Mouse (Mus musculus): ENCODE data around the gene Sgcd. TPM values are rescaled to one million over a fixed set of nuclear protein-coding genes. Genes with fewer than 3 reads are reported as not detected.

The Sgcd gene
- polyA plus RNA-seq (2016; fragmentation: Nextera tagmentation; extraction: Ambion mirVana): 0.23 and 0.53 TPM in 2 replicates

DNA sequence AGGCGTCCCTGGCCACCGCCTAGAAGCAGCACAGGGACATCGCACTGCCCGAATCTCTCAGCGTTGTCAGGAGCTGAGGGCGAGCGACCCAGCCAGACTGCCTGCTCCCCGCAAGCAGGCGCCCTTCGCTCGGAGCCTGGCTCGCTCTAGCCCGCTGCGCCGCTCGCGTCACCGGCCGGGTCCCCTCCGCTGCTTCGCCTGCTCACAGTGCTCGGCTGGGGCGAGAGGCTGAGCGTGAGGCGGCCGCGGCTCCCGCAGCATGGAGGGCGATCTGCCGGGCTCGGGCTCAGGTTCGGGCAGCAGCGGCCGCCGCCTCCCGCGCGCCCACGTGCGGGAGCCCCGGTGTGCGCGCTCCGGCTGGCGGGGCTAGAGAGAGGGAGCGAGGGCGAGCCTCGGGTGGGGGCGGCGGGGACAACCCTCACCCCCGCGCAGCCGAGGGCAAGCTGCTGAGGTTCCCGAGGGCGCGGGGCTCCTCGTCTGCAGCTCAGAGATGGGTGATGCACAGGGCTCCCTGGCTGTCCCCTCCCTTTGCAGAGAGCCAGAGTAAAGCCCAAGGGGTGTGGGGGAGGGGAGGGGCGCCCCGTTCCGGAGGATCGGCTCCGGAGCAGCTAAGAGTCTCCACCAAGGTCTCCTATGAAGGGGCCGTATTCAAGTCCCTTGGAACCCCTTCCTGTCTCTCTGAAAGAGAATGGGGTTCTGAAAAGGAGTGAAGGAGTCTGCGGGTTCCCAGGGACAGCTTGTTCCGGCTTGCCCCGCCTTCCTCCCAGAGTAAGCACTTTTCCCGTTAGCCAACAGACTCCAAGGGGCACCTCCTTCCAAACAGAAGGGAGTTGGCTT, at the start of gene Sgcd:
Gene Sgcd, minus strand, starts transcription at position 273 of the 837 bp plus-strand sequence.
- under 1% methylated on average over 53 of the region's 67 CpGs for WGBS (ENCODE audit: insufficient replicate concordance)
- Histone ChIP-seq H3K9me3 (replicated peaks) (no peaks in the 10 kb centered on the region), H3K36me3 (no peaks in the 10 kb centered on the region), H3K4me3 (peak within 1 kb of the TSS; percentile 51), H3K4me2 (peak within 1 kb of the TSS; percentile 71), H3K4me1 (no peaks in the 10 kb centered on the region), H3K27ac (no peak within 1 kb of the TSS), H3K27me3 (replicated peaks) (peaks cover 50% of the 10 kb centered on the region), H3K9ac (0 out of 2 replicates have a peak within 1 kb of the TSS, but pooled peaks have one; percentile 27)
- no peak for ATAC-seq

DNA sequence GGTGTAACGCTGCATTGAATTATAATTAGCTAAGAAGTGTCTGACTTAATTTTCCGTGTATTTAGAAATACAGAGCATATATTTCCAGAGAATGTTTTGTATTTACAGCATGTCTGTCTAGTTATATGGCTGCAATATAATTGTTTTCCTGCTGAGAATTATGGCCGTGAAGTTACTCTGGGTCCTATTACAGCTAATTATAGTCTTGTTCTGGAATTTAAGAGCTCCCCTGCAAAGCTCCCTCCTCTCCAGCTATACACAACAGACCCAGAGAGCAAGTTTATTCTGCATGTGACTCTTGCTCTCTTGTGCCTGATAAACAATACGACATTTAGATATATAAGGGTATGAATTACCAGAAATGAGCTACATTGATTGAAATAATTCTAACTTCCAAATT, 49.3 kb upstream of the Sgcd start:
- no peak overlapping the region for H3K9ac ChIP-seq
- no peaks in the 10 kb centered on the region for H3K9me3 ChIP-seq (replicated peaks)
- no peaks in the 10 kb centered on the region for H3K27me3 ChIP-seq (replicated peaks)
- no peaks in the 10 kb centered on the region for H3K4me1 ChIP-seq
- 58% methylated on average over 4 of the region's 4 CpGs for WGBS (ENCODE audit: insufficient replicate concordance)
- no peak overlapping the region for H3K4me3 ChIP-seq
- H3K36me3 ChIP-seq: no peaks in the 10 kb centered on the region
- H3K27ac ChIP-seq: no peak overlapping the region
- no peak overlapping the region for H3K4me2 ChIP-seq
- ATAC-seq: no peak

DNA sequence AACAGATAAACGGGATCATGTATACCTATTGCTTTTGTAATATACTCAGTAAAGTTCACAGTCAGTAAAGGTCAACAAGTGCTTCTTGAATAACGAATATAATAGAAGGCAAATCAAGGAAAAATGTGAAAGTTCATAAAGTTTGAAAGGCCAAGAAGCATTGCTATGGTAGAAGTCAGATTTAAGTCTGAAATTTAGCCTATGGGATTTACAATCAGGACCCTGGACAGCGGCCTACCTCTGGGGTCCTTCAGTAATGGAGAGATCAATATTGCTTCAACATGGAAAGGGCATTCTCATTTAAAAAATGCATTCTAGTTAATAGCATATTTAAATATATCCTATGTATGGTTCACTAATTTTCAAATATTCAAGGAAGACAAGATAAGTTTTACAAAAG, 24.1 kb upstream of the Sgcd start:
- 32% methylated on average over 3 of the region's 3 CpGs for WGBS (ENCODE audit: insufficient replicate concordance)
- Histone ChIP-seq H3K4me1 (no peaks in the 10 kb centered on the region), H3K4me3 (no peak overlapping the region)

GRCm38 (mm10) chr11:47988333-47988696, 454 bp downstream of the Sgcd start:
- peak overlapping the region; percentile 51 for H3K4me3 ChIP-seq
- WGBS (ENCODE audit: insufficient replicate concordance): 0% methylated on average over 30 of the region's 31 CpGs
- H3K4me1 ChIP-seq: no peaks in the 10 kb centered on the region
- no peaks in the 10 kb centered on the region for H3K9me3 ChIP-seq (replicated peaks)
- H3K36me3 ChIP-seq: no peaks in the 10 kb centered on the region
- H3K27ac ChIP-seq: no peak overlapping the region
- H3K27me3 ChIP-seq (replicated peaks): peaks cover 50% of the 10 kb centered on the region
- peak overlapping the region; percentile 71 for H3K4me2 ChIP-seq
- 0 out of 2 replicates have a peak overlapping the region, but pooled peaks have one; percentile 27 for H3K9ac ChIP-seq
- ATAC-seq: no peak

More for the DNA sequence above, 24.1 kb upstream of the Sgcd start:
- Histone ChIP-seq H3K27ac (no peak overlapping the region), H3K9me3 (replicated peaks) (no peaks in the 10 kb centered on the region), H3K27me3 (replicated peaks) (no peaks in the 10 kb centered on the region), H3K36me3 (no peaks in the 10 kb centered on the region), H3K4me2 (no peak overlapping the region), H3K9ac (no peak overlapping the region)
- ATAC-seq: no peak

- Histone ChIP-seq H3K4me3 (peak overlapping the region; percentile 51; the same call in 1 of the 2 replicates), H3K4me1 (no peaks in the 10 kb centered on the region), H3K27ac (no peak overlapping the region), H3K9ac (no peak overlapping the region), H3K36me3 (no peaks in the 10 kb centered on the region), H3K4me2 (peak overlapping the region; percentile 71), H3K27me3 (replicated peaks) (peaks cover 50% of the 10 kb centered on the region), H3K9me3 (replicated peaks) (no peaks in the 10 kb centered on the region)
- 10% methylated on average over 12 of the region's 12 CpGs for WGBS (ENCODE audit: insufficient replicate concordance)
- ATAC-seq: no peak
Measured at GRCm38 (mm10) chr11:47987893-47988267, 889 bp downstream of the Sgcd start.

GRCm38 (mm10) chr11:47987251-47987892, 1.4 kb downstream of the Sgcd start:
- WGBS (ENCODE audit: insufficient replicate concordance): 51% methylated on average over 8 of the region's 8 CpGs
- no peak overlapping the region for H3K4me2 ChIP-seq

GRCm38 (mm10) chr11:47982152-47982551, 6.6 kb downstream of the Sgcd start:
- Histone ChIP-seq H3K9ac (no peak overlapping the region), H3K36me3 (no peaks in the 10 kb centered on the region), H3K4me1 (no peaks in the 10 kb centered on the region), H3K27ac (no peak overlapping the region), H3K4me3 (no peak overlapping the region), H3K27me3 (replicated peaks) (peaks cover 16% of the 10 kb centered on the region), H3K4me2 (no peak overlapping the region), H3K9me3 (replicated peaks) (no peaks in the 10 kb centered on the region)
- ATAC-seq: no peak
- 50% methylated on average over 1 of the region's 1 CpGs for WGBS (ENCODE audit: insufficient replicate concordance)

More at GRCm38 (mm10) chr11:47987251-47987892, 1.4 kb downstream of the Sgcd start:
- no peak overlapping the region for H3K9ac ChIP-seq
- no peaks in the 10 kb centered on the region for H3K36me3 ChIP-seq
- ATAC-seq: no peak
- H3K27me3 ChIP-seq (replicated peaks): peaks cover 50% of the 10 kb centered on the region
- no peak overlapping the region for H3K4me3 ChIP-seq
- no peak overlapping the region for H3K27ac ChIP-seq
- H3K9me3 ChIP-seq (replicated peaks): no peaks in the 10 kb centered on the region
- no peaks in the 10 kb centered on the region for H3K4me1 ChIP-seq

DNA sequence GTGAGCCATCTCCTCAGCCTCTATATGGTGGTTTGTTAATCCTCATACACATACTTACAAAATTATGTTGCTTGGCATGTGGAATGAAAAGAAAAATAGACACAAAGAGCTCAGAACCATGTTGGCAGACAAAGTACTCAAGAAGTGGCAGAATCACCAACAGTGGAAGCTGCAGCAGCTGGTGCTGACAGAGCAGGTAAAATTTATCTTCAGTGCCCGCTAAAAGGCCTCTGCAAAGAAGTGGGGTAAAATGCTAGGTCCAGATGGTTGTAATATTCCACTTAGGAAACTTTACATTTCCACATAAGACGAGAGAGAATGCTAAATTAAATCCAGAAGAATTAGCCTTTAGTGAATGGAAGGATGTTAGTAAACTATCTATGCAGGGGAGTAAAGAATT, 7.7 kb downstream of the Sgcd start:
- H3K27me3 ChIP-seq (replicated peaks): peaks cover 6% of the 10 kb centered on the region; the same call in 1 of the 2 replicates
- no peak overlapping the region for H3K9ac ChIP-seq
- no peaks in the 10 kb centered on the region for H3K4me1 ChIP-seq
- no peak for ATAC-seq
- WGBS (ENCODE audit: insufficient replicate concordance): 49% methylated on average over 2 of the region's 2 CpGs
- H3K4me2 ChIP-seq: no peak overlapping the region
- no peaks in the 10 kb centered on the region for H3K36me3 ChIP-seq
- H3K9me3 ChIP-seq (replicated peaks): no peaks in the 10 kb centered on the region
- H3K4me3 ChIP-seq: no peak overlapping the region
- H3K27ac ChIP-seq: no peak overlapping the region

- H3K27ac ChIP-seq: no peak overlapping the region
- H3K4me2 ChIP-seq: no peak overlapping the region
- WGBS (ENCODE audit: insufficient replicate concordance): 56% methylated on average over 3 of the region's 3 CpGs
- no peaks in the 10 kb centered on the region for H3K36me3 ChIP-seq
- H3K27me3 ChIP-seq (replicated peaks): no peaks in the 10 kb centered on the region
- no peak overlapping the region for H3K9ac ChIP-seq
- no peaks in the 10 kb centered on the region for H3K9me3 ChIP-seq (replicated peaks)
- no peak overlapping the region for H3K4me3 ChIP-seq
- no peaks in the 10 kb centered on the region for H3K4me1 ChIP-seq
- ATAC-seq: no peak
Measured at GRCm38 (mm10) chr11:47953291-47953690, 35.5 kb downstream of the Sgcd start.

- 77% methylated on average over 4 of the region's 4 CpGs for WGBS (ENCODE audit: insufficient replicate concordance)
- Histone ChIP-seq H3K27ac (no peak overlapping the region), H3K4me3 (no peak overlapping the region), H3K9ac (no peak overlapping the region), H3K27me3 (replicated peaks) (no peaks in the 10 kb centered on the region), H3K4me1 (no peaks in the 10 kb centered on the region), H3K4me2 (no peak overlapping the region), H3K36me3 (no peaks in the 10 kb centered on the region), H3K9me3 (replicated peaks) (no peaks in the 10 kb centered on the region)
- ATAC-seq: no peak
Measured at GRCm38 (mm10) chr11:47952366-47952765, 36.4 kb downstream of the Sgcd start.

DNA sequence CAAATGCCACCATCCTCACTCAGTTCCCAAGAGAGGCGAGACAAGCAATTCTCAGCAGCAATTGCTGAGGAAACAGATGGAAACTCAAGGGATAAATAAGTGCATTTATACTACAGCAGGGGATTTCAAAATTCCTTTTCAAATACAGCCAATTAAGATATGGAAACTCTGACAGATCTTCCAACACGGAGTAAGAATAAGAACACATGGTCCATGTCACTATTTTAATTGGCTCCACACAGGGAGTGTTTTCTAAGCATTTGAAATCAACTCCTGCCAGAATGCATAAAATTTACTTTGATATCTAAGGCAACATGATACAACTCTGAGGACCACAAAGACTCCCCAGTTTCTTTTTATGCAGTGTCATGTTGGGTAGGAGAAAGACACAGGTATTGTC, 49.0 kb downstream of the Sgcd start:
- Histone ChIP-seq H3K36me3 (no peaks in the 10 kb centered on the region), H3K9ac (no peak overlapping the region), H3K27me3 (replicated peaks) (no peaks in the 10 kb centered on the region), H3K4me1 (no peaks in the 10 kb centered on the region), H3K27ac (no peak overlapping the region), H3K4me2 (no peak overlapping the region), H3K9me3 (replicated peaks) (no peaks in the 10 kb centered on the region), H3K4me3 (no peak overlapping the region)
- WGBS (ENCODE audit: insufficient replicate concordance): 56% methylated on average over 2 of the region's 2 CpGs
- no peak for ATAC-seq

GRCm38 (mm10) chr11:47917616-47918015, 71.2 kb downstream of the Sgcd start:
- no peaks in the 10 kb centered on the region for H3K9me3 ChIP-seq (replicated peaks)
- no peak overlapping the region for H3K4me3 ChIP-seq
- 58% methylated on average over 2 of the region's 2 CpGs for WGBS (ENCODE audit: insufficient replicate concordance)
- no peak for ATAC-seq
- H3K27me3 ChIP-seq (replicated peaks): no peaks in the 10 kb centered on the region
- H3K9ac ChIP-seq: no peak overlapping the region
- no peaks in the 10 kb centered on the region for H3K4me1 ChIP-seq
- no peak overlapping the region for H3K27ac ChIP-seq
- no peak overlapping the region for H3K4me2 ChIP-seq
- no peaks in the 10 kb centered on the region for H3K36me3 ChIP-seq
